Mouse (Mus musculus) retina, adult 2 months (tissue): ENCODE measurements around the gene Lrrc49.

Source experiments
- DNase-seq: peaks from one replicate; pipeline ENCODE4 v3.0.0-alpha.2; 2012; ENCODE audit warnings: low read depth, low spot score

Lrrc49 gene

DNA sequence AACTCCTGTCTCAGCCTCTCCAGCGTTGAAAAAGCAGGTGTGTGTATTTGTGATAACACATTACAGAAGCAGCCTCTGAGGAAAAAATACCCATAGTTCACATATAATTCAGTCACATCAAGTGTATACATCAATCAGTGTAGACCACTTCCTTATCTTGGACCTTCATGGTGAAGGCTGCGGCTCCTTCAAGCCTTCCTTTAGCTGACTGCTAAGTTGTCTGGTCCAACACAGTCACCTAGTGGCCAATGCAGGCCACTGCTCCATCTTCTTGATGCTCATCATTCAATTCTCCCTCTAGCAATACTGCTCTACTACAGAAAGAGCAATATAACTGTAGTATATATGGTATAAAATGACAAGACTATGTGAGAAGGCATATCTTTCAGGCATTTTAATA, 88.5 kb downstream of the Lrrc49 start:
- no peak for DNase-seq

- no peak for DNase-seq
These were observed 92.6 kb downstream of the Lrrc49 start for GRCm38 (mm10) chr9:60595406-60595805.

- DNase-seq: no peak
These were observed 95.0 kb downstream of the Lrrc49 start for GRCm38 (mm10) chr9:60592974-60593373.

GRCm38 (mm10) chr9:60592363-60592762, 95.6 kb downstream of the Lrrc49 start:
- no peak for DNase-seq

DNA sequence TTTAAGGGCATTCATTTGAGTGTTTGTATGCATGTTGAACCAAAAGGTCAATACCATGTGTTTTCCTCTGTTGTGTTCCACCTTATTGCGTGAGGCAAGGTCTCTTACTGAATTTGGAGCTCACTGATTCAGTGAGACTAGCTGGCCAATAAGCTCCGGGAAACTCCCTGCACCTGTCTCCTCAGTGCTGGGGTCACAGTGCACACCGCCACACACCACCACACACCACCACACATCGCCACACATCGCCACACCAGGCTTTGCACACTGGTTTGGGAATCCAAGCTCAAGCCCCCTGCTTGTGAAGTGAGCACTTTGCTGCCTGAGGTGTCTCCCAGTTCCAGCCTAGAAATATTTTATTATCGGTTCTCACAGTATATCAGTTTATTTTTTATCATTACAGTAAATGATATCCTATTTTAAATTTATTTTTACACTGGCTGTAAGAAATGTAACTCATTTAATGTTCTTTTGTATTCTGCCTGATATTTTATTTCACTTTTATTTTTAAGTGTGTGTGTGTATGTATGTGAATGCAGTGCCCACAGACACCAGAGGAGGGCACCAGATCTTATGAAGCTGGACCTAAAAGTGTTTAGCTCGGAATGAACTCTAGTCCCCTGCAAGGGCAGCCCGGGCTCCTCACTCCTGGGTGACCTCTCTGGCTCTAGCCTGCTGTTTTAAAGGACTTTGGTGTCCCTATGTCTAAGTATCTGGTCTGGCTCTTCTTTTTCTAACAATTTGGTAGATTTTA, 96.9 kb downstream of the Lrrc49 start:
- DNase-seq: no peak

- no peak for DNase-seq
These were observed 99.0 kb downstream of the Lrrc49 start for GRCm38 (mm10) chr9:60588914-60589313.

DNA sequence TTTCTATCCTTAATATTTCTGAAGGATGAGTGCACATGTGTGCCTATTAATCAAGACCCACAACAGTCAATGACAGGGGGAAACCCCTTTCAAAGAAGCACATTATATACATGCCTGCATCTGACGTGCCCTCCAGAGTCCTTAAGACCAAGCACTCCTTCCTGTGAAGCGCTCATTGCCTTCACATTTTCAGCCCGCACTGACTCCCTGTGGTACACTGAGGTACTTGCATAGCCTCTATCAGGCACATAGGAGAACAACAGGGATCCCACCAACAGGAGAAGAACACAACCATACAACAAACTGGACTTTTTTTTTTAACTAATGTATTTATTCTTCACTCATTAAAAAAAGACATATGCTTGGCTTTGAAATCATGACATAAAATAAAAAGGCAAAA, 101.0 kb downstream of the Lrrc49 start:
- DNase-seq: no peak

- DNase-seq: no peak
These were observed 102.8 kb downstream of the Lrrc49 start for GRCm38 (mm10) chr9:60585206-60585605.

GRCm38 (mm10) chr9:60582553-60582952, 105.4 kb downstream of the Lrrc49 start:
- DNase-seq: no peak

GRCm38 (mm10) chr9:60573011-60573410, 114.9 kb downstream of the Lrrc49 start:
- no peak for DNase-seq

GRCm38 (mm10) chr9:60571725-60572124, 116.2 kb downstream of the Lrrc49 start:
- DNase-seq: no peak

GRCm38 (mm10) chr9:60571041-60571440, 116.9 kb downstream of the Lrrc49 start:
- DNase-seq: no peak

DNA sequence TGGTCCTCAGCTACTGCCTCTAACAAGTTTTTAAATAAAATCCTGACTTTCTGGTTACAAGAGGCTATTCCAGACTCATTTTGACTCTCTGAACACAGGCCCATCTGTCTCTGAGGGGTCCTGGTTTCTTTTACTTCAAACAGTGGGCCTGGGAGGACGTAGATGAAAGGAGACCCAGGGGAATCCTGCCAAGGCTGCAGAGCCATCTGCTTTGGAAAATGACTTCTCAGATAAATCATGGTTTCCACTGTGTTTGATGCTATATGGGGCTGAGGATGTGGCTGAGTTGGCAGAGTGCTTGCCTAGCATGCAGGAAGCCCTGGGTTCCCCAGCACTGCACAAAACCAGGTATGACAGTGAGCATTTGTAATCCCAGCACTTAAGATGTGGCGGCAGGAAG, 118.6 kb downstream of the Lrrc49 start:
- no peak for DNase-seq

DNA sequence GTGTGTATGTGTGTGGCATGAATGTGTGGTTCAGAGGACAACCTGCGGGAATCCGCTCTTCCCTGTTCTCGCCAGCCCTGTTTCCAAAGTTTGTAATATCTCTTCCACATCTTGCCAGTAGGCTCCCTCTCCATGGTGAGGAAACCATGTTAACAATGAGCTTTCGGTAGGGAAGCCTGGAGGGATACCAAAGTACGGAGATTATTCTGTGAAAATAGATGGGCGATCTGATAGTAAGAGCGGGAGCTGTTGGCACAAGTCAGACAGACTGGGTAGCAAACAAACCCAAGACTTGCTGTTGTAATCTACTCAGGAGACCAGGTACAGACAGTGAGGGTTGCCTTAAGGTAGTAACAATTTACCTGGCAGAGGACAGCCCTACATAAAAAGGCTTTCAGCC, 124.1 kb downstream of the Lrrc49 start:
- DNase-seq: no peak

- DNase-seq: no peak
These were observed 125.3 kb downstream of the Lrrc49 start for GRCm38 (mm10) chr9:60562443-60563371.

- DNase-seq: no peak
These were observed 126.2 kb downstream of the Lrrc49 start for GRCm38 (mm10) chr9:60561641-60562289.

DNA sequence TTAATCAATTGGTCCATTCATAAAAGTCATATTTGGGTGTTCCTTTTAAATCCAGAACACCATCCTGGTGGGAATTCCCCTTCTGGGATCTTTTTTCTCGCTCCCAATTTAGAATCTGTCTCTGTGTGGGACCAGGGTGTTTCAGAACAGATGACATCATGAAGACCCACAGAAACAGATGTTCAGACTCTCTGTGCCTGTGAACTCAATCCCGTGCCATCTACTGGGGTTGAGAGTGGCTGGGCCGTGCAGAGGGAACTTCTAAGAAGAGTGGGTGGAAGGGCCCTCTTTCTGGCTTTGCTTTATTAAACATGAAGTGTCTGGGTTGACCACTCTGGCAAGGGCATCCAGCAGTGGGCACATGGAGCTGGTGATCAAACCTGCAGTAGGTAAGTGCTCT, 129.5 kb downstream of the Lrrc49 start:
- no peak for DNase-seq

DNA sequence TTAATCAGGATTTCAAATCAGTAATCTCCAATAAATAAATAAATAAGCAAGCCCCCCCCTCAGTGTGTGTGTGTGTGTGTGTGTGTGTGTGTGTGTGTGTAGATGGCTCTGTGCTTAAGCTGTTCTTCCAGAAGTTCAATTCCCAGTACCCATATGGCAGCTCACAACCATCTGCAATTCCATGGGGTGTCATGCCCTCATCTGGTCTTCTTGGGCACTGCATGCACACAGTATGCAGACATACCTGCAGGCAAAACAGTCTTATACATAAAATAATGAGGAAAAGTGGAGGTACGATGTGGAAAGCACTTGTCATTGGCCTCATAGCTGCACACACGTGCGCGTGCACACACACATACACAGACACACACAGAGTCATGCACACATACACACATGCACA, 136.7 kb downstream of the Lrrc49 start:
- no peak for DNase-seq

- no peak for DNase-seq
These were observed 139.8 kb downstream of the Lrrc49 start for GRCm38 (mm10) chr9:60548182-60548581.

DNA sequence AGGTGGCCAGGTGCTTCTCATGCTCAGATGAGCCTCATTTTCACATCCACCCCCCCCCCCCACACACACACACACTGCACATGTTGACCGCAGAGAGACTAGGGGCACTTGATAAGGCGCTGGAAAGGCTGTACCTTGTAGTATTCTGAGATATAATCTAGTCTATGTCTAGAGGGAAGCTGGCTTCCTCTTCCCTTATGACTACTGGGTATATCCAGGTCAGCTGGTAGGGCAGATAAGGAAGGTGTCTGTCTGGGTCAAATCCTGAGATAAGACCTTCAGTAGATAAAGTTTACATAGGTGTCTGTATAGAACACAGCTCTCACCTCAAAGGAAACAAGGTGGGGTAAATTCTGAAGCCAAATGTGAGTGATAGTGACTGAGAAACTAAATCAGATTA, 141.8 kb downstream of the Lrrc49 start:
- DNase-seq: no peak

GRCm38 (mm10) chr9:60545361-60546096, 142.4 kb downstream of the Lrrc49 start:
- DNase-seq: no peak
